Mouse (Mus musculus) midbrain, postnatal 0 days (tissue): ENCODE results near the gene Acaca. TPM values are rescaled to one million over a fixed set of nuclear protein-coding genes. Genes with fewer than 3 reads are reported as not detected.

ENCODE experiments used
- ATAC-seq: fragments of 200-750 bp; cut with Nextera tagmentation; 2 replicates; pipeline ENCODE4 v1.8.0; 2017; ENCODE audit warnings: moderate number of reproducible peaks, mild to moderate bottlenecking, moderate TSS enrichment, moderate library complexity; ENCODE audit not compliant: low FRiP score
- DNase-seq: peaks from one replicate; pipeline ENCODE4 v3.0.0-alpha.2; 2015; ENCODE audit warnings: low spot score
- H3K27ac ChIP-seq: fragments of 300-500 bp; sonication (generic); 2 replicates; pipeline ENCODE4 v1.5.1; 2014; ENCODE audit warnings: low read depth, mild to moderate bottlenecking, low read length, mixed read lengths
- H3K27me3 ChIP-seq: fragments of 300-500 bp; sonication (generic); 2 replicates; pipeline ENCODE4 v1.6.1; 2014; ENCODE audit warnings: low read length, control low read depth, mixed read lengths; ENCODE audit not compliant: insufficient read depth
- H3K36me3 ChIP-seq: fragments of 300-500 bp; sonication (generic); 2 replicates; pipeline ENCODE4 v1.6.1; 2014; ENCODE audit warnings: low read length, control low read depth, mixed read lengths; ENCODE audit not compliant: insufficient read depth
- H3K4me1 ChIP-seq: fragments of 300-500 bp; sonication (generic); 2 replicates; pipeline ENCODE4 v1.6.1; 2014; ENCODE audit warnings: mild to moderate bottlenecking, control low read depth, antibody characterized with exemption, low read length, mixed read lengths; ENCODE audit not compliant: insufficient read depth
- H3K4me2 ChIP-seq: fragments of 300-500 bp; sonication (generic); 2 replicates; pipeline ENCODE4 v1.6.1; 2014; ENCODE audit warnings: low read depth, mild to moderate bottlenecking, low read length, mixed read lengths; ENCODE audit not compliant: poor library complexity, severe bottlenecking
- H3K4me3 ChIP-seq: fragments of 300-500 bp; sonication (generic); 2 replicates; pipeline ENCODE4 v1.5.1; 2014; ENCODE audit warnings: low read depth, mild to moderate bottlenecking, low read length, moderate library complexity
- H3K9ac ChIP-seq: fragments of 300-500 bp; sonication (generic); replicated peaks from 2 replicates; pipeline ENCODE4 v1.6.1; 2014; ENCODE audit warnings: mild to moderate bottlenecking, low read length, moderate library complexity, mixed read lengths; ENCODE audit not compliant: poor library complexity, severe bottlenecking
- H3K9me3 ChIP-seq: fragments of 300-500 bp; sonication (generic); 2 replicates; pipeline ENCODE4 v1.6.1; 2016; ENCODE audit warnings: low read length, control low read depth
- CTCF ChIP-seq: IDR thresholded peaks from 2 replicates; pipeline ENCODE4 v1.5.1; 2016; ENCODE audit warnings: antibody characterized with exemption, mild to moderate bottlenecking
- WGBS: fragments of 180-500 bp; shearing (Covaris S2); extraction: QIAGEN DNeasy Blood & Tissue Kit; methylation state at CpG from one replicate; pipeline ENCODE4 v1.1.7; 2014; 5-methylcytosine and 5-hydroxymethylcytosine counted together
- polyA plus RNA-seq: library from polyadenylated mRNA; unstranded; fragments of >200 nt; fragmentation: Nextera tagmentation; extraction: Ambion mirVana; gene quantifications from 2 replicates; pipeline ENCODE4 v1.2.1, GENCODE M21; 2015
- total RNA-seq: library from RNA; depleted of rRNA; stranded (reverse); fragments of >200 nt; gene quantifications from 2 replicates; pipeline ENCODE4 v1.2.3, GENCODE M21; 2014; rRNA removed

Acaca gene
- total RNA-seq (123 and 139 TPM in 2 replicates), polyA plus RNA-seq (17.2 and 19.3 TPM in 2 replicates)

- Histone ChIP-seq H3K9ac (peak within 1 kb of the TSS; percentile 74), H3K36me3 (peaks cover 9% of the 10 kb centered on the region; the same call in 1 of the 2 replicates), H3K9me3 (no peaks in the 10 kb centered on the region), H3K27ac (peak within 1 kb of the TSS; percentile 82), H3K4me1 (peaks cover 3% of the 10 kb centered on the region; the same call in 1 of the 2 replicates), H3K27me3 (no peaks in the 10 kb centered on the region), H3K4me2 (peak within 1 kb of the TSS; percentile 75), H3K4me3 (peak within 1 kb of the TSS; percentile 73)
- under 1% methylated on average over 73 of the region's 83 CpGs for WGBS
- 0 out of 2 replicates have a peak, but pooled peaks have one; percentile 6 for TF ChIP-seq CTCF
- ATAC-seq (peak; percentile 92), DNase-seq (peak; percentile 90)
Measured at GRCm38 (mm10) chr11:84128943-84129798, at the start of gene Acaca, which contains the start of gene Tada2a. Gene Acaca, plus strand, starts transcription at chr11:84129672. Gene Tada2a, minus strand, starts transcription at chr11:84129600.

GRCm38 (mm10) chr11:84079887-84080286 is 49.6 kb upstream of the Acaca start:
- DNase-seq (no peak), ATAC-seq (no peak)
- Histone ChIP-seq H3K4me3 (no peak overlapping the region), H3K9ac (no peak overlapping the region), H3K27me3 (no peaks in the 10 kb centered on the region), H3K9me3 (no peaks in the 10 kb centered on the region), H3K4me2 (no peak overlapping the region), H3K4me1 (no peaks in the 10 kb centered on the region), H3K36me3 (peaks cover 20% of the 10 kb centered on the region), H3K27ac (no peak overlapping the region)
- WGBS, result 87% methylated on average over 4 of the region's 4 CpGs
- TF ChIP-seq CTCF, result no peak

- H3K27ac ChIP-seq, result no peak overlapping the region
- no peaks in the 10 kb centered on the region for H3K4me1 ChIP-seq
- no peak overlapping the region for H3K4me3 ChIP-seq
- H3K4me2 ChIP-seq, result no peak overlapping the region
- DNase-seq (no peak), ATAC-seq (no peak)
- WGBS, result 90% methylated on average over 3 of the region's 3 CpGs
- no peaks in the 10 kb centered on the region for H3K9me3 ChIP-seq
- no peak for TF ChIP-seq CTCF
- no peaks in the 10 kb centered on the region for H3K27me3 ChIP-seq
- peaks cover 20% of the 10 kb centered on the region for H3K36me3 ChIP-seq
- H3K9ac ChIP-seq, result no peak overlapping the region
Measured at GRCm38 (mm10) chr11:84080327-84080726, 49.1 kb upstream of the Acaca start.

- ATAC-seq (no peak), DNase-seq (no peak)
- H3K36me3 ChIP-seq, result peaks cover 24% of the 10 kb centered on the region
- H3K4me2 ChIP-seq, result no peak overlapping the region
- H3K27me3 ChIP-seq, result no peaks in the 10 kb centered on the region
- no peak overlapping the region for H3K27ac ChIP-seq
- TF ChIP-seq CTCF, result no peak
- 96% methylated on average over 5 of the region's 5 CpGs for WGBS
- H3K4me1 ChIP-seq, result no peaks in the 10 kb centered on the region
- no peak overlapping the region for H3K9ac ChIP-seq
- H3K4me3 ChIP-seq, result no peak overlapping the region
- H3K9me3 ChIP-seq, result no peaks in the 10 kb centered on the region
Measured at GRCm38 (mm10) chr11:84081901-84082300, 47.6 kb upstream of the Acaca start.

GRCm38 (mm10) chr11:84090572-84090971 is 38.9 kb upstream of the Acaca start:
- H3K27me3 ChIP-seq, result no peaks in the 10 kb centered on the region
- TF ChIP-seq CTCF, result no peak
- H3K27ac ChIP-seq, result no peak overlapping the region
- H3K4me3 ChIP-seq, result no peak overlapping the region
- WGBS, result 90% methylated on average over 8 of the region's 8 CpGs
- no peaks in the 10 kb centered on the region for H3K4me1 ChIP-seq
- H3K9me3 ChIP-seq, result no peaks in the 10 kb centered on the region
- no peak for DNase-seq
- H3K4me2 ChIP-seq, result no peak overlapping the region
- peaks cover 20% of the 10 kb centered on the region for H3K36me3 ChIP-seq
- no peak overlapping the region for H3K9ac ChIP-seq
- ATAC-seq, result no peak

GRCm38 (mm10) chr11:84095084-84095483 is 34.4 kb upstream of the Acaca start:
- WGBS, result 84% methylated on average over 4 of the region's 4 CpGs
- H3K4me1 ChIP-seq, result no peaks in the 10 kb centered on the region
- no peaks in the 10 kb centered on the region for H3K27me3 ChIP-seq
- no peaks in the 10 kb centered on the region for H3K9me3 ChIP-seq
- no peak for TF ChIP-seq CTCF
- H3K9ac ChIP-seq, result no peak overlapping the region
- no peak overlapping the region for H3K4me3 ChIP-seq
- peaks cover 18% of the 10 kb centered on the region for H3K36me3 ChIP-seq
- H3K27ac ChIP-seq, result no peak overlapping the region
- no peak for DNase-seq
- no peak for ATAC-seq
- no peak overlapping the region for H3K4me2 ChIP-seq
